Mouse (Mus musculus) G1E (cell line): Measurements from ENCODE around the gene Tbl1xr1. TPM values are rescaled to one million over a fixed set of nuclear protein-coding genes. Genes with fewer than 3 reads are reported as not detected.

Experiments
- ATAC-seq: 2 replicates; pipeline ENCODE4 v1.8.0; 2016; ENCODE audit warnings: mild to moderate bottlenecking; ENCODE audit not compliant: insufficient number of reproducible peaks, poor library complexity, low FRiP score, severe bottlenecking; ENCODE audit errors: extremely low read depth
- DNase-seq: peaks from one replicate; pipeline ENCODE4 v3.0.0; 2012; ENCODE audit warnings: low spot score
- H3K27me3 ChIP-seq: 2 replicates; pipeline ENCODE4 v1.6.1; 2012; ENCODE audit warnings: mild to moderate bottlenecking, low read length, inconsistent platforms; ENCODE audit not compliant: insufficient read depth
- H3K36me3 ChIP-seq: replicated peaks from 2 replicates; pipeline ENCODE3; 2012; ENCODE audit warnings: mild to moderate bottlenecking, inconsistent platforms
- H3K4me1 ChIP-seq: 2 replicates; pipeline ENCODE4 v1.6.1; 2012; ENCODE audit warnings: low read depth, low read length, inconsistent platforms, mixed read lengths; ENCODE audit not compliant: insufficient read depth
- H3K4me3 ChIP-seq: 2 replicates; pipeline ENCODE4 v1.5.1; 2012; ENCODE audit warnings: low read depth, mild to moderate bottlenecking, inconsistent platforms, low read length, moderate library complexity, mixed read lengths
- H3K9me3 ChIP-seq: replicated peaks from 2 replicates; pipeline ENCODE4 v1.6.1; 2012; ENCODE audit warnings: inconsistent platforms
- CTCF ChIP-seq: IDR thresholded peaks from 2 replicates; pipeline ENCODE4 v1.5.1; 2012; ENCODE audit warnings: low read depth, low read length, inconsistent platforms, mixed read lengths
- GATA1 ChIP-seq: IDR thresholded peaks from 2 replicates; pipeline ENCODE4 v1.6.1; 2012; ENCODE audit warnings: borderline replicate concordance, low read length, inconsistent platforms, mixed read lengths
- GATA2 ChIP-seq: IDR thresholded peaks from 2 replicates; pipeline ENCODE4 v1.6.1; 2012; ENCODE audit warnings: low read depth, low read length, inconsistent platforms, borderline replicate concordance
- POLR2AphosphoS5 ChIP-seq: IDR thresholded peaks from 2 replicates; pipeline ENCODE4 v1.6.1; 2012; ENCODE audit warnings: low read depth, low read length, inconsistent platforms; ENCODE audit not compliant: insufficient replicate concordance
- TAL1 ChIP-seq: conservative IDR thresholded peaks from 2 replicates; pipeline ENCODE4 v1.6.1; 2012; ENCODE audit warnings: low read depth, low read length, inconsistent platforms, mixed read lengths
- polyA plus RNA-seq: library from polyadenylated mRNA; stranded (reverse); fragments of >175 nt; gene quantifications from 2 replicates; pipeline ENCODE4 v1.2.3, GENCODE M21; 2012
- total RNA-seq, 2 experiments: library from RNA; stranded (forward) in 1 of 2; stranded (reverse) in 1 of 2; fragments of 200-1000 nt in 1 of 2; fragments of >200 nt in 1 of 2; fragmentation: Nextera tagmentation in 1 of 2; gene quantifications; 2 replicates each; pipeline ENCODE4 v1.2.3; 2014 to 2017

The Tbl1xr1 gene
- total and polyA plus RNA-seq, 3 experiments = 25.9 to 95.8 (median 53.5) TPM

- H3K27me3 ChIP-seq = no peaks in the 10 kb centered on the region
- DNase-seq = no peak
- TF ChIP-seq CTCF (no peak), POLR2AphosphoS5 (no peak)
- no peak overlapping the region for H3K4me3 ChIP-seq
- no peaks in the 10 kb centered on the region for H3K9me3 ChIP-seq
- peaks cover 26% of the 10 kb centered on the region for H3K36me3 ChIP-seq
- no peak for ATAC-seq
- H3K4me1 ChIP-seq = peaks cover 32% of the 10 kb centered on the region
Measured at GRCm38 (mm10) chr3:22137793-22138579, 61.5 kb downstream of the Tbl1xr1 start.

DNA sequence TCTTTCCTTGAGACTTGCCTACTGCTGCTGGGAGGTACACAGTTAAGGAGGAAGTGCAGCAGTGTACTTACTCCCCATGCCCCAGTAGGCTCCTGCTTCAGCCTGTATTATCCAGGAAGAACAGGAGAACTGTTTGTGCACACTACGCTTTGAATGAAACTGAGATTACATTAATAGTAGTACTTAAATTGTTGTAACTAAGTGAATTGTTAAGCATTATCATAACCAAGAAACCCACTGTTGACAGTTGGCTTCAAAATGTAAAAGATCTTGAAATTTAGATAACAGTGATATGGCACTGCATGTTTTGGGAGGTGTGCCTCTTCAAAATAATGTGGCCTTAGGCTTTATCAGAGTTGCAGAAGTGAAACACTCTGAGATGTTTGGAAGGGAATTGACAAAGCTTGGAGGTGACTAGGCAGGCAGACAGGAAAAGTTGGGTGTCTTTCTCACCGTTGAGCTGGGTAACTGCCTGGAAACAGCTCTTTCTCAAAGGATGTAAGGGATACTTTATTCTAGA is 62.2 kb downstream of the Tbl1xr1 start:
- no peak for DNase-seq
- H3K9me3 ChIP-seq = no peaks in the 10 kb centered on the region
- H3K4me1 ChIP-seq = peaks cover 37% of the 10 kb centered on the region
- no peak for TF ChIP-seq GATA1
- TF ChIP-seq GATA2 = no peak
- TF ChIP-seq POLR2AphosphoS5 = no peak
- TF ChIP-seq TAL1 = no peak
- no peak for TF ChIP-seq CTCF
- H3K36me3 ChIP-seq = peaks cover 24% of the 10 kb centered on the region
- no peak overlapping the region for H3K4me3 ChIP-seq
- ATAC-seq = peak; percentile 30; the same call in 1 of the 2 replicates
- no peaks in the 10 kb centered on the region for H3K27me3 ChIP-seq

DNA sequence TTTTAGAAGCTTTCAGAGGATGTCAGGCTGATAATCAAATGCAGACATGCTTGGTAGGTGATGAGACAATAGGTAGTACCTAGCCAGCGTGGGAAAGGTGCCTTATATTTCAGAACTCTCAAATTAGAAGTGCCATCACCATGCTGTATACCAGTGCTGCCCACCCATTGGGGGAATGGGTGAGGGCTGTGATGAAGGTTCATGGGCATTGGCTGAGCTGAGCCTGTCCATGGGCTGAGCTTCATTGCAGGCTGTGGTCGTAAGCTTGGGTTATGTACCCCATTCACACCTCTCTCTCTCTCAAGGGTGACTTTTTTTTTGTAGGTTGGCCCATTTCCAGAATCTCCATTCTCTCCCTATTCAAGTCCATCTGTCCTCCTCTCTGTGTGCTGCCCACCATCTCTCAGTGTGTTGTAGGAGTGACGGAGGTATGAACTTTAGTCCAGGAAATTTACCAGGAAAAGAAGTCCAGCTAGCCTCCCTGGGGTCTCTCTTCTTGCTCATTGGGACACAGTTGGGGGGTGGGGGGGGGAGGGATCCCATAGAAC is 63.7 kb downstream of the Tbl1xr1 start:
- Histone ChIP-seq H3K4me1 (peaks cover 47% of the 10 kb centered on the region), H3K4me3 (no peak overlapping the region), H3K36me3 (peaks cover 27% of the 10 kb centered on the region), H3K9me3 (no peaks in the 10 kb centered on the region), H3K27me3 (no peaks in the 10 kb centered on the region)
- DNase-seq = no peak
- no peak for TF ChIP-seq TAL1
- ATAC-seq = no peak

- no peak overlapping the region for H3K4me3 ChIP-seq
- H3K36me3 ChIP-seq = peaks cover 39% of the 10 kb centered on the region
- no peaks in the 10 kb centered on the region for H3K27me3 ChIP-seq
- ATAC-seq (no peak), DNase-seq (no peak)
- no peaks in the 10 kb centered on the region for H3K9me3 ChIP-seq
- H3K4me1 ChIP-seq = peaks cover 62% of the 10 kb centered on the region
- no peak for TF ChIP-seq GATA1
Measured at GRCm38 (mm10) chr3:22141984-22142719, 65.7 kb downstream of the Tbl1xr1 start.

DNA sequence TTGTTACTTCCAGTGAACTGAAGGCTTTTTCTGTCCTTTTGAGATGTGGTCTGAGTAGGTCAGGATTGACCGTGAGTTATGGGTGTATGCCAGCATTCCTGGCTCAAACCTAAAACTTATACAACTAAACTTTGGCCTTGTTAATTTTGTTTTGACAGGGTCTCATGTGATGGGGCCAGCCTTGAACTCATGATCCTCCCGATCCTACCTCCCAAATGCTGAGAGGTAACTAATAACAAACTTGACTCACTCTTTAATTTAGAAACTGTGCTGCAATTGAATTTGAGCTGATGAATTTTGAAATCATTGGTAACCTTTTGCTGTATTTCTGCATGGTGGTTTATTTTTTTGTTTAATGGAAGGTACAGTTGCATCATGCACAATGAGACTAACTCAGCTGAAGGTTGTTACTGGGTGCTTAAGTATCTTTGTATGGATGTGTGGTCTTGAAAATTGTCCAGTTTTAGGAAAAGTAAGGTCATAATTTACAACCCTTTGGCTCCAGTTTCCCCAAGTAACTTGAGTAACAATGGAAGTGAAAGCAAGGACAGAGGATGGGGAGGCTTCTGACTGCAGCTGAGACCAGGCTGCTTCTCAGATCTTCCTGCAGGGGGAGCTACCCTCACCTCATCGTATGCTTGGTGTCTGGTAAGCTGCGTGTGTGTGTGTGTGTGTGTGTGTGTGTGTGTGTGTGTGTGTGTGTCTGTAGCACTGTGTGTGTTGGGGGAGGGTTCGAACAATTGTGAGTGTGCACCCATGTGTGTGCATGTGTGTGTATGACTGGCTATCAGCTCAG is 66.6 kb downstream of the Tbl1xr1 start:
- no peak overlapping the region for H3K4me3 ChIP-seq
- H3K9me3 ChIP-seq = no peaks in the 10 kb centered on the region
- no peaks in the 10 kb centered on the region for H3K27me3 ChIP-seq
- ATAC-seq (no peak), DNase-seq (no peak)
- H3K36me3 ChIP-seq = peaks cover 38% of the 10 kb centered on the region
- H3K4me1 ChIP-seq = peaks cover 63% of the 10 kb centered on the region
- no peak for TF ChIP-seq GATA2
- TF ChIP-seq TAL1 = no peak
- TF ChIP-seq POLR2AphosphoS5 = no peak
- no peak for TF ChIP-seq GATA1
- peak; percentile 61 for TF ChIP-seq CTCF

GRCm38 (mm10) chr3:22144255-22144654 is 67.8 kb downstream of the Tbl1xr1 start:
- no peak for DNase-seq
- H3K27me3 ChIP-seq = no peaks in the 10 kb centered on the region
- TF ChIP-seq GATA1 (no peak), POLR2AphosphoS5 (no peak), GATA2 (no peak), CTCF (no peak), TAL1 (no peak)
- H3K4me3 ChIP-seq = no peak overlapping the region
- H3K4me1 ChIP-seq = peaks cover 64% of the 10 kb centered on the region
- ATAC-seq = no peak
- peaks cover 43% of the 10 kb centered on the region for H3K36me3 ChIP-seq
- no peaks in the 10 kb centered on the region for H3K9me3 ChIP-seq
